Mouse (Mus musculus) 416B (cell line): ENCODE results near the gene Gnpnat1.

Experiments
- DNase-seq: peaks from one replicate; pipeline ENCODE4 v3.0.0; 2011; ENCODE audit warnings: low read depth

The Gnpnat1 gene

DNA sequence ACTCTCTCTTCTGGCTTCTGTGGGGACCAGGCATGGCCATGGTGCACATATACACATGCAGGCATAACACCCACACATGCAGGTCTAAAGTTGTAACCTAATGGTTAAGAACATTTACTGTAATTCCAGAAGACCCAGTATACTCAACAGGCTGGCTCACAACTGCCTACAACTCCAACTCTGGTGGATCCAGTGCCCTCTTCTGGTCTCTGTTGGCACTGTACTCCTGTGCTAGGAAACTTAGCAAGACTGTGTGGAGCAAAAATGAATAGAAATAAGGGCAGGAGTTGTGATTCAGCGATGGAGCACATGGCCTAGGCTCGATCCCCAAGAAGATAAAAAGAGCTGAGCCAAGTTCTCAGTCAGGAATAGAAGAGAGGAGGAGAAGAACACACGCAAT, 4.9 kb downstream of the Gnpnat1 start:
- DNase-seq, result peak; percentile 61

DNA sequence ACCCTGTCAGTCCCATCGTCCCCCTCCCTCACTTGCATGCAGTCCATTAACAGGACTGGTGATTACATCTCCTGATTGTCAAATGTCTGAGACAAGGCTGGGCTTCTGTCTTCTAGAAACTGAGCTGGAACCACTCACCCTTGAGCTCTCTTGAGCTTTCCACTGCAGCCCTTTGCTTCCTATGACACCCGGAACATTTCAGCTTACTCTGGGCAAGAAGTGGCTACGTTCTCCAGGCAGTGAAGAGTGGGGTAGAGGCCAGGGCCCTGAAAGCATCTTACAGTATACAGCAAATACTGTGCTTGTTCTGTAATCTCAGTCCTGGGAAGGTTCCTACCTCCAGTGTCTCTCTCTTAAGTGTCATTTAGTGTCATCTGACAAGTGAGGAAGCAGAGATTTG, 15.5 kb downstream of the Gnpnat1 start:
- DNase-seq, result no peak

DNA sequence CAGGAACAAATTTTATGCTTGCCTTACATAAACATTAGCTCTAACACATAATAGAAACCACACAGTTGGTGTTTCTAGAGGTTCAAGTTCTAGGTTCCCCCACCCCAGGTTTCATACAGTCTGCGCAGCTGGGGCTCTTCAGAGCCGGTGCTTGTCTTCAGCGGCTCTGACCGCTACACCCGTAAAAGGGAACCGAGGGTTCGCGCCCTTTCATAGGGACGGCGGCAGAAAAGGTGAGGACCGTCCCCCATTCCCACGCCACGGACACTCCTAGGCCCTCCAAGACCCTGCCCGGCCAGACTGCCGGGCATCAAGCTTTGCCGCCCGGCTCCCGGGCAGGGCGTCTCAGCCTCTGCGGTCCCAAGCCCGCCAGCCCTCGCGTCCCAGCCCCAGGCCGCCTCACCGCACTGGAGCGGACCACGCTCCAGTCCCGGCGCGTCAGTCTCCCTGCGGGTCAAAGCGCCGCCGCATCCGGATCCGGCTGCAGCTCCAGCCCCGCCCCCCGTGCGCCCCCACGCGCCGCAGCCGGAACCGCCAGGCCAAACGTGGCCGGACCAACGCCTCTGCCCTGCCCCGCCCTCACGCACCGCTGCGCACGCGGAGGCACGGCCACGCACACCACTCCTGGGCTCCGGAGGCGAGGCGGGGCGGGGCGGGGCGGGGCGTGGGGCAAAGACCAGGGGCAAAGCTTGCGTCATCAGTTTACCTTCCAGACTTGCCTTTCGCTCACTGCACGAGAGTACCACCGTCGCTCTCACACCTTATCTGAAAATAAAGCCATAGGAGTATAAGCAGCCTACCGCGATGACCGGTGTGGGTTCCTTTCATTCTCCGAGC, 16.1 kb downstream of the Gnpnat1 start:
- peak; percentile 88 for DNase-seq

DNA sequence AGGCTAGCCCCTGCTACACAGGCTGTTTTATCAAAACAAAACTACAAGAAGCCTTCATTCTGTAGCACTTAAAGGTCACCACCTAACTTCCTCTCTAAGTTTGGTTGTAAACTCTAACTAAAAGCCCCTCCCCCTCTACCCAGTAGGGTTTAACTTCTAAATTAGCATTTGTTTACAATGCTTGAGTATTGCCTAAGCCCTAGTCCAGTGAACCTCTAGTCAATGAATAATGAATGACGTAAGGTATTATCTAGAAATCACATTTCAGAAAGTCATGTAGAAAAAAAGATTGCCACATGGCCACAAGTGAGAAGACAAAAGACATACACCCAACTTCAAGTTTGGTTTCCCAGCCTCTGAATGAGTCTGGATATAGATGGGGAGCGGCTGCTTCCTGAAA, 17.2 kb downstream of the Gnpnat1 start:
- DNase-seq, result peak; percentile 72

DNA sequence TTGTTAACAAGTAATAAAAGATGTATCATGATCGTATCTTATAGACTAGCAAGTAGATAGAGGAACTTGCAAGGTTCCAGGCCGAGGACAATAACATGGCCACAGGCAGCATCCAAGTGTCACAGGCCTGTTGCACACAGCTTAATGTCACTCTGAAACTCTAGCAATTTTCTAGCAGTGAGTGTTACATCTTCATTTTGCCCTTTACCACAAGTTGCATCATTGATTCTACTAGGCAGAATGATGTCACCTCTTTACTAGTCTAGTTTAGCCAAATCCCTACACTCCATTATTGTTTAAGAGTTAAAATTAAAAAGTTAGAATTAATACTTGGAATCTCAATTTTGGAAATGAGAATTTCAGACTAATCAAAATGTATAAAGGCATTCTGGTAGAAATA, 19.1 kb downstream of the Gnpnat1 start:
- DNase-seq, result peak; percentile 43

DNA sequence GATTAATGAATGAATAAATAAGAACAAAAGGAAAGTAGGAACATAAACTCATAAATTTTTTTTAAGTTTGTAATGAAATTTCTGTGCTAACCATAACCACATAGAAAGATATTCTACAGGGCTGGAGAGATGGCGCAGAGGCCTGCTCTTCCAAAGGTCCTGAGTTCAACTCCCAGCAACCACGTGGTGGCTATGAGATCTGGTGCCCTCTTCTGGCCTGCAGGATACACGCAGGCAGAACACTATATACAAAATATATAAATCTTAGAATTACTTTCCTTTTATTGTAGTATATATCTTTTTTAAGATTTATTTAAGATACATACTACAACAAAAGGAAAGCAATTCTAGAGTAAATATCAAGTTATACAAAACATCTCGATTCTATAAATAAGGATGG, 21.8 kb downstream of the Gnpnat1 start:
- peak; percentile 41 for DNase-seq

DNA sequence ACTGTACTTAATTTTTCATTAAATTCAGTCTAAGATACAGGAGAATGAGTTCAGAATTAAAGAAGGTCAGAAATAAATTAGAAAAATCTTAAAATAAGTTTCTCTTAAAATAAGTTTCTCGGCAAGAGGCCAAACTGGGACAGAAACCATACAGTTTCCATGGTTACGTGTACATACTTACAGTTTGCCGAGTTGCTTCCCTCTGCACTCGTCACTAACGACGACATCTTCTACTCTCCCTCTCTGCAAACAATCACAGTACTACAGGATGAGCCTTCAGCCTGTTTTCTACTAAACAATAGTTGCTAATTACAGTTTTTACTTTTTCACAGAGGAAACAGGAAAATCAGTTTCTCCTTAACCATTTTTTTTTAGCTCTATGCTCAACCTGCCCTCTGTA, 24.0 kb downstream of the Gnpnat1 start:
- DNase-seq, result no peak

DNA sequence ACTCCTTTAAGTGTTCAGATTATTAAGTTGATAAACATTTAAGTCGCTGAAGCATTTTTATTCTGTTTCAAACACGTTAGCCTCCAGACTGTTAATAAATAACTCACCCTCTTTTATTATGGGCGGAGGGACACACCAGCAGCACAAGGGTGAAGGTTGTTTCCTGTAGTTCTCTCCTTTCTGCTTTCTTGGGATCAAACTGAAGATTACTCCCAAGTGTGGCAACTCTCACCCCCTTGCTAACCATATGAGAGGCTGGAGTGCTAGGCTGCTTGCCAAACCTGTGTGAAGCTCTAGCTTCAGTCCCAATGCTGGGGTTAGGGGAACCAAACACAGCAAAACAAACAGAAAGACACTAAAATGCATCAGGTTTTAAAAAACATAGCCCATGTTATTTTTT, 25.9 kb downstream of the Gnpnat1 start:
- no peak for DNase-seq

DNA sequence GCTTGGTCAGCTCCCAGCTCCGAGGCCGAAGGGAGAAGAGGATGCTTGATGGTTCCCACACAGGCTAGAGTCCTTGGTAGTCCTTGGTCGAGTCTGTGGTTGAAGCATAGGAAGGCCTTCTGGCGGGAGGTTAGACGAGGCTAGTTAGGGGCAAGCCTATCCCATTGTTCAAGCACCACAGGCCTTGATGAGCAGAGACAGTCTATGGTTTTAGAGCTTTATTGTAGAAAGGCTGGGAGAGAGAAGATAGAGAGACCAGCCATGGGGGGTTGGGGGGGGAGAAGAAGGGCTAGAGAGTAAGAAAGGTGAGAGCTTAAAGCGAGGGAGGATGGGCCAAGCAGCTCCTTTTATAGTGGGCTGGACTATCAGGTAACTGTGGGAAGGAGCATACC, 39.5 kb downstream of the Gnpnat1 start:
- no peak for DNase-seq

DNA sequence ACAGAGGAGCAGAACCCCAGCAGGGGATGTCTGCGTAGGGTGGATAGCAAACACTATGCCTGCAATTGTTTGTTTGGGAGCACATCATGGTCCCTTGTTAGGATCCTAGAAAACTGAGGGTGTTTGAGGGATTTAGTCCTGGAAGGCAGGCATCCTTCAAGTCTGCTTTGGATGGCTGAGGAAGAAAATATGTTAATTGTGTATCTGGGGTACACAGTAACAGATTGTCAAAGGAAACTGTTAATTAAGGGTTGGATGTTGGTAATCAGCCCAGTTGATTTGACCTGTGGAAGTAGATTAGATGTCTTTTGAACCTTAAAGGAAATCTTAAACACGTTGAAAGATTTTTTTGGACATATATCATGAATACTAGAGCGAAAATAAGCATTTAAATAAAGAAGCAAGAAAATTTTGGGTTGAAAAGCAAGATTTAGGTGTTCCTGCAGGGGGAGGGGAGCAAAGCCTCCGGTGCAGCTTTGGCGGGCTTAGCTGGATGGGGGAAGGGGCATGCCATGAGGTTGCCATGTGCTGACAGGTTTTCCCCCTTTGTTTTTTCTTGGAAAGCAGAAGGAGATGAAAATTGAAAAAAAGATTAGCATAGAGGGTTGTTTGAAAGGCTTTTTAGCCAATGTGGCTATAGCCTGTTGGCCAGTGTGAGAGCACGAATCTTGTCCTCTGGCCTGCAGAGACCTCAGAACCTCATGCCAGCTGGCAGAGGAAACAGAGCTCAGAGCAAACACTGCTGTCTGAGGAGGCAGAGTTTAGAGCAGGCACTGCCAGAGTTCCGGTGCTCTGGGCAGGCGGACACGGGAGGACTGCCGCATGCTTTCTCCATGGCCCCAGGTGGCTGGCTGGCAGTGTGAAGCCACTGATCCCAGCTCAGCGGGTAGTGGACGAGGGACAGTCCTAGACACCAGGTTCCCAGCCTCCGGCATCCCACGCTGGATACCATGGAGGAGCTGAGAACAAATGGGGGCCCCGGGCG, 40.2 kb downstream of the Gnpnat1 start:
- no peak for DNase-seq

DNA sequence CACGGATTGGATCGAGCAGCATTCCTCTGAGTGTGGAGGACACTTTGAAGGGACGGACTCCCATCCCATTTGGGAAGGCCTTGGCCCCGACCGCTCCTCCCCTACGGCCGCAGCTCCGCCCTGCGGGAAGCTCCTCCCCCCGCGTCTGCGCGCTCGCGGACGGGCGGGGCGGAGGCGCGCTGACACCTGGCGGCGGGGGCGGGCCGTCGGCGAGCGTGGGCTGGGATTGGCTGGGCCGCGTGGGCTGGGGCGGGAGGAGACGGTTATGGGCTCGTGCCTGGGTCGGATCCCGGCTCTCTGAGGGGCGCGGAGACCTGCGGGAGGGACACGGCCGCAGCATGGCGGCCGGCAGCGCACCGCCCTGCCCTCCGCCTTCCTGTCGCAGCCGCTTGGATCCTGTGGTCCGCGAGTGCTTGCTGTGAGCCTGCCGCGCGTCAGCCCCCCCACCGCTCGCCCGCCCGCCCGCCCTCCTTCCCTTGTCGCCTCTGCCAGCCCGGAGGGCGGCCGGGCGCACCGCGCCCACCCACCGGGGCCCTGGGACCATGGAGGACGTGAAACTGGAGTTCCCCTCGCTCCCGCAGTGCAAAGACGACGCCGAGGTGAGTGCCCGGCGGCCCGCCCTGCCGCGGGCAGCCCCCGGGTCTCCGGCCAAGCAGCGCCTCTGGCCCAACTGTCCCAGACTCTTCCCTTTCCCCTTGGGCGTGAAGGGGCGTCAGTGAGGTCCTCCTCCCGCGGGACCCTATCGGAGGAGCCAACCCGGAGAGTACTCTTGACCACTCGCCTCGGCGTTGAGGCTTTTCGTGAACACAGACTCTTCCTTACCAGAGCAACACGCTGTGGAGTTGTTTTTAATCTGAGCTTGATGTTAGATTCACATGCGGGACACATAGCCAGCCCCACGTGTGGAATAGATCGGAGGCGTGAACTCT, 53.5 kb downstream of the Gnpnat1 start, which contains the start of gene Styx:
Gene Styx, plus strand, starts transcription at position 163 of the 929 bp plus-strand sequence.
- DNase-seq, result peak; percentile 87

DNA sequence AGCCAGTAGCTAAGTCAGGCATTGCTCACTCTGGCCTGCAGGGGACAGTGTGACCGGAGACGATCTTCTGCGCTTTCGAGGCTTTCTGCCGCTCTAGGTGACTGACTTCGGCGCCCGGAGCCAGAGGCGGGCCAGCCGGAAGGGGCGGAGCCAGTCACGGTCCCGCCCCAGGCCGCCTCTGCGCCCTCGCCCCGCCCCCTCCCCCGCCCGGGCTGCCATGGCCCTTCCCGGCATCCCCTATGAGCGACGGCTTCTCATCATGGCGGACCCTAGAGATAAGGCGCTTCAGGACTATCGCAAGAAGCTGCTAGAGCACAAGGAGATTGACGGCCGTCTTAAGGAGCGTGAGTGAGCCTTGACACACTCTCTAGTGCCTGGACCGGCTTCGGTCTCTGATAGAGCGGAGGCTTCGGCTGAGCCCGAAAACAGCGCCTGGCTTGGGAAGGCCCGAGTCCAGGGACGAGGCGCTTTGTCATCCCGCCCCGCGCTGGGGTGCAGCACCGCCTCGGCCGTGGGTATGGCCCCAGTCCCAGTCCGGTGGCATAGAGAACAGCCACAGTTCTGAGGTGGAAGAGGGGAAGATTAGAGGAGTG, 75.0 kb downstream of the Gnpnat1 start, which contains the start of gene Psmc6:
Gene Psmc6, plus strand, starts transcription at position 200 of the 593 bp plus-strand sequence.
- peak; percentile 97 for DNase-seq

DNA sequence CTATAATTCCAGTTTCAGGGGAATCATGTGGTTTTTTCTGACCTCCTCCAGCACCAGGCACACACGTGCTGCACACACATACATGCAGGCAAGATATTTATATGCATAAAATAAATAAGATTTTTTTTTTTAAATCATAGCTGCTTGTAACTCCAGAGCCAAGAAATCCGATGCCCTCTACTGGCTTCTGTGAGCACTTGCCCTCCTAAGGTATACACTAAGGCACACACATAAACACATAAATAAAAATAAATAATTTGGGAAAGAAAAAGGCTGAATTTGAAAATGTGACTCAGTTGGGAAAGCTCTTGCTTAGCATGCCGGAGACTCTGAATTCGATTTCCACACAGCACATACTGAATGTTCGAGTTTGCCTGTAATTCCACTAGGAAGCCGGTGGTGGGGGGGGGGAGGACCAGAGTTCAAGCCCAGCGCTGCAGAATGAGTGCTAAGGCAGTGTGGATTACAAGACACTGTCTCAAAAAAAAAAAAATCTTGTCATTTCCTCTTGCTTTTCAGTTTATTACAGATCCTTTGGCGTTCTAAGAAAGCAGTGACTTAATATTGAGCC, 75.6 kb downstream of the Gnpnat1 start:
- DNase-seq, result peak; percentile 82

DNA sequence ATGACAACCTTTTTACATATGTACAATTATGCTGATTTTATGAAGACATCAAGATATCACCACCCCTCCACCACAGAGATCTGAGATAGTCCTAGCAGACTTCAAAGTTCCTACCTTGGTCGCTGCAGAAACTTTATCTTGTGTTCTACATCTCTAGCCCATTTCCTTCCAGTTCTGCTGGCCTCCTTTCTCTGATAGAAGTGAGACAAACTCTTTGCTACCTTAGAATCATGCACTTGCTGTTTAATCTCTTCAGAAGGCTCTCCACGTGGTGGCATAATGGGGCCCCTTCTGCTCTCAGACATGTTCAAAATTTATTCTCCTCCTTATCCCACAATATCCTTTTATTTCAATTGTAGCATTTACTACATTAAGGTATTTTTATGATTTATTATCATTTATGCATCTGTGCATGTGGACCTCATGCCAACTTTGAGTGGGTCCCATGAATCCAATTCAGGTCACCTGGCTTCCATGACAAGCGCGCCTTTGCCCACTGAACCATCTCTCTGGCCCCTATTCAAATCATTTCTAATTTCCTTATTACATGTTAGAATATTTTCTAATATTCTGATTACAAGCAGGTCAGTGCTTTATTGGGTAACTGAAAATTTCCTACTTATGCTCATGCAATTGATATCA, 76.5 kb downstream of the Gnpnat1 start:
- peak; percentile 55 for DNase-seq
